Mouse (Mus musculus) embryo, embryonic 11 days (tissue): ENCODE measurements at regions not wholly inside any gene's neighbourhood (a gene's known extent, or its start where the extent isn't known, plus 50 kb on each side); places are given as distances from the start of the nearest gene placed in this dataset.

Experiments
- DNase-seq: peaks from one replicate; pipeline ENCODE4 v3.0.0-alpha.2; 2015

- peak; percentile 3 for DNase-seq
Measured at GRCm38 (mm10) chr1:14413826-14414445, 1679.2 kb downstream of the 4930444P10Rik start.

- no peak for DNase-seq
Measured at GRCm38 (mm10) chr1:14369957-14370833, 1722.9 kb downstream of the 4930444P10Rik start.

- no peak for DNase-seq
Measured at GRCm38 (mm10) chr1:14359998-14360640, 1733.0 kb downstream of the 4930444P10Rik start.
